Mouse (Mus musculus) intestine, postnatal 0 days (tissue): ENCODE results near the gene Prss56. TPM values are rescaled to one million over a fixed set of nuclear protein-coding genes. Genes with fewer than 3 reads are reported as not detected.

ENCODE experiments used
- ATAC-seq: fragments of 200-750 bp; cut with Nextera tagmentation; 2 replicates; pipeline ENCODE4 v1.8.0; 2017; ENCODE audit warnings: mild to moderate bottlenecking, moderate TSS enrichment, moderate library complexity
- H3K27ac ChIP-seq: fragments of 300-500 bp; sonication (generic); 2 replicates; pipeline ENCODE4 v1.5.1; 2014; ENCODE audit warnings: mild to moderate bottlenecking, low read depth, low read length, moderate library complexity
- H3K27me3 ChIP-seq: fragments of 300-500 bp; sonication (generic); replicated peaks from 2 replicates; pipeline ENCODE4 v1.6.1; 2014; ENCODE audit warnings: low read length, mixed read lengths; ENCODE audit not compliant: control insufficient read depth, insufficient read depth
- H3K36me3 ChIP-seq: fragments of 300-500 bp; sonication (generic); 2 replicates; pipeline ENCODE4 v1.6.1; 2014; ENCODE audit warnings: mild to moderate bottlenecking, moderate library complexity; ENCODE audit not compliant: control insufficient read depth, insufficient read depth
- H3K4me1 ChIP-seq: fragments of 300-500 bp; sonication (generic); replicated peaks from 2 replicates; pipeline ENCODE4 v1.6.1; 2014; ENCODE audit warnings: antibody characterized with exemption, low read length, mixed read lengths; ENCODE audit not compliant: control insufficient read depth, insufficient read depth
- H3K4me2 ChIP-seq: fragments of 300-500 bp; sonication (generic); replicated peaks from 2 replicates; pipeline ENCODE4 v1.6.1; 2014; ENCODE audit warnings: low read depth, mild to moderate bottlenecking, moderate library complexity
- H3K4me3 ChIP-seq: fragments of 300-500 bp; sonication (generic); 2 replicates; pipeline ENCODE4 v1.5.1; 2014; ENCODE audit warnings: low read depth, low read length
- H3K9ac ChIP-seq: fragments of 300-500 bp; sonication (generic); 2 replicates; pipeline ENCODE4 v1.6.1; 2014; ENCODE audit warnings: mild to moderate bottlenecking, low read depth, low read length
- H3K9me3 ChIP-seq: fragments of 300-500 bp; sonication (generic); 2 replicates; pipeline ENCODE4 v1.6.1; 2016; ENCODE audit warnings: mixed run types; ENCODE audit not compliant: control insufficient read depth
- CTCF ChIP-seq: sonication (generic); IDR thresholded peaks from 2 replicates; pipeline ENCODE4 v1.5.1; 2016; ENCODE audit warnings: low read depth, mild to moderate bottlenecking, control low read depth, antibody characterized with exemption, moderate library complexity
- WGBS: fragments of 180-500 bp; shearing (Covaris S2); extraction: QIAGEN DNeasy Blood & Tissue Kit; methylation state at CpG from one replicate; pipeline ENCODE4 v1.1.7; 2014; 5-methylcytosine and 5-hydroxymethylcytosine counted together
- polyA plus RNA-seq: library from polyadenylated mRNA; unstranded; fragments of >200 nt; fragmentation: Nextera tagmentation; extraction: Ambion mirVana; gene quantifications from 2 replicates; pipeline ENCODE4 v1.2.1, GENCODE M21; 2015

Prss56 gene
- polyA plus RNA-seq, 1 experiment from 2014 or later: not detected

DNA sequence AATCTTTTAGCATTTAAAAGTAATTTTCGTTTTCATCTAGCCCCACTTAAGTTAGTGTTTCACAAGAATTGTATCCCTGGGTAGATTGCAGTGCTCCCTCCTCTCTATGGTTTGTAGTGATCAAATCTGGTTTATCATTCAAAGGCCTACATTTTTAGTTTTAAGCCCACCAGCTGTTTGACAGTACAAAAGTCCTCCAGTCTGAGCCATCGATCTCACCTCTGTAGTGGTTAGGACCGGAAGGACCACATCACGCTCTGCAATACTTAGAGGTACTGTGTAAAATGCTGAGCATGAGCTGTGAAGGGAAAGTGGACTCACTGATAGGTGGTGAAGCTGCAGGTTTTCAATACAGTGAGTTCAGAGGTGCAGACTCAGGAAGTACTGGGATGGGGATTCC is 31.6 kb downstream of the Prss56 start:
- WGBS: 3% methylated on average over 4 of the region's 4 CpGs
- Histone ChIP-seq H3K27me3 (no peaks in the 10 kb centered on the region), H3K27ac (peak overlapping the region; percentile 100), H3K4me3 (peak overlapping the region; percentile 90), H3K9ac (peak overlapping the region; percentile 97), H3K4me2 (peak overlapping the region; percentile 81), H3K9me3 (no peaks in the 10 kb centered on the region), H3K4me1 (peaks cover 13% of the 10 kb centered on the region; the same call in 1 of the 2 replicates), H3K36me3 (peaks cover 3% of the 10 kb centered on the region)
- ATAC-seq: no peak
- TF ChIP-seq CTCF: no peak

DNA sequence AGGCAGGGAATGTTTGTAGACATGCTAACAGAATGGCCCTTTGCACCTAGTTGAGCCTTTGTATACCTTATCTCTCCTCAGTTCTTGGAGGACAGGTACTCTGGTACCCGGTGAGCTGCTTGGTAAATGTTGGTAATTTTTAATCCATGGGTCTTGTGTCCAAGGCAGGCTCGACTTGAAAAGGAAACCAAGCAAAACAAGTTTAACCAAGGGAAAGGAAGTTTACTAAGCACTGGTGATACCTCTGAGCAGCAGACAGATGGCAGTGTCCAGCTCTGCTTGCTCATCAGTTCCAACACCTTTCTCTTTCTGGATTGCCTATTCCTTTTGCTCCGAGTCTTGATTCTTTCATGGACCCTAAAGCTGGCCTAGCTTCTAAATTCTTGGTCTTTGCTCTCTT is 34.8 kb downstream of the Prss56 start:
- 34% methylated on average over 3 of the region's 3 CpGs for WGBS
- H3K27ac ChIP-seq: no peak overlapping the region

DNA sequence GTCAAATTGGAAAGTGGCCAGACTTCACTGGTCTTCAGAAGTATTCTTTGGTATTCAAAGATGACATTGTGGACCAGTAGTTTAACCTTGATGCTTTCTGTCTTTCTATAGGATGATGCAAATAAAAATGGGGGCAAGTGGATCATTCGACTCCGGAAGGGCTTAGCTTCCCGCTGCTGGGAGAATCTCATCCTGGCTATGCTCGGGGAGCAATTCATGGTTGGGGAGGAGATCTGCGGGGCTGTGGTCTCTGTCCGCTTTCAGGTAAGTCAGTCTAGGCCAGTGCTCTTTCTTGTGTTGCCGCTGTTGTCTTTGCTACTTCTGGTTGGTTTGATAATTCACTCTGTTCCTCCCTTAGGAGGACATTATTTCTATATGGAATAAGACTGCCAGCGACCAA is 42.6 kb downstream of the Prss56 start:
- no peak overlapping the region for H3K4me2 ChIP-seq
- H3K9me3 ChIP-seq: no peaks in the 10 kb centered on the region
- WGBS: 94% methylated on average over 8 of the region's 8 CpGs
- no peaks in the 10 kb centered on the region for H3K27me3 ChIP-seq
- H3K4me3 ChIP-seq: no peak overlapping the region
- H3K36me3 ChIP-seq: peaks cover 98% of the 10 kb centered on the region
- no peak for ATAC-seq
- no peak overlapping the region for H3K9ac ChIP-seq
- no peak overlapping the region for H3K27ac ChIP-seq
- no peak for TF ChIP-seq CTCF
- H3K4me1 ChIP-seq: no peaks in the 10 kb centered on the region

More for the DNA sequence above, 34.8 kb downstream of the Prss56 start:
- no peak for ATAC-seq
- Histone ChIP-seq H3K27me3 (no peaks in the 10 kb centered on the region), H3K4me3 (no peak overlapping the region), H3K4me1 (peaks cover 13% of the 10 kb centered on the region; the same call in 1 of the 2 replicates), H3K36me3 (peaks cover 35% of the 10 kb centered on the region), H3K9ac (no peak overlapping the region), H3K4me2 (no peak overlapping the region), H3K9me3 (no peaks in the 10 kb centered on the region)
- TF ChIP-seq CTCF: peak; percentile 78

DNA sequence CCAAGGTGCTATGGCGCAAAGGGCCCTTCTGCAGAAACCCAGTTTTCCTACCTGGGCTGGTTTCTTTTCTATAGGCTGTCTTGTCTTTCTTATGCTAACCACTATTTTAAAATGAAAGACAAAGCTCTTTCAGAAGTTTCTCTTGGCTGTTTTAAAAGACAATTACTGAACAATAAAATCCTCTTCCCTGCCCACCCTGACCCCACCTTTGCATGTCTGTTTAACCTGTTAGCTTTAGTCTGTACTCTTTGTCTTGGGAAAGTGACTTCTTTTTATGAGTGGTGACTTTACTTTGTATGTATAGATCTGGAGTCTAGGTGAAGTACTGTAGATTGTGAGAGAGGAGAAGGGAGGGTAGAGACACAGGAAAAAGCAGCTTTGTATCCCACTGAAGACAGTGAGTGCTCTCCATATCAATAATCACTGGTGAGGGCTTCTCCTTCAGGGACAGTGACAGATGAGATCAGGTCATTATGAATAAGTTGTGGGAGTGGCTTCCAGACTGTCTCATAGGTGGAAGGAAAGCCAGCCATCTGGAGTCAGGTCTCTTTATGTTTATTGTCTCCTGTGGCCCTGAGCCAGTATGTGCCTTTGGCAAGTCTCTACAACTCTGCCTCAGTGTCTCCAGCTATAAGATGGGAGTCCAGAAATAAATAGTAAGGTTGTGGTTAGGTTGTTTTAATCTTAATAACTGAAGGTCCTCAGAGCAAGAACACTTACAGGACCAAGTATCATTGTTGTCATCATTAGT is 43.5 kb downstream of the Prss56 start:
- TF ChIP-seq CTCF: no peak
- Histone ChIP-seq H3K27ac (no peak overlapping the region), H3K9ac (no peak overlapping the region), H3K4me3 (no peak overlapping the region), H3K4me1 (no peaks in the 10 kb centered on the region), H3K27me3 (no peaks in the 10 kb centered on the region), H3K36me3 (peaks cover 96% of the 10 kb centered on the region), H3K4me2 (no peak overlapping the region), H3K9me3 (no peaks in the 10 kb centered on the region)
- no peak for ATAC-seq
- WGBS: 100% methylated on average over 1 of the region's 1 CpGs

DNA sequence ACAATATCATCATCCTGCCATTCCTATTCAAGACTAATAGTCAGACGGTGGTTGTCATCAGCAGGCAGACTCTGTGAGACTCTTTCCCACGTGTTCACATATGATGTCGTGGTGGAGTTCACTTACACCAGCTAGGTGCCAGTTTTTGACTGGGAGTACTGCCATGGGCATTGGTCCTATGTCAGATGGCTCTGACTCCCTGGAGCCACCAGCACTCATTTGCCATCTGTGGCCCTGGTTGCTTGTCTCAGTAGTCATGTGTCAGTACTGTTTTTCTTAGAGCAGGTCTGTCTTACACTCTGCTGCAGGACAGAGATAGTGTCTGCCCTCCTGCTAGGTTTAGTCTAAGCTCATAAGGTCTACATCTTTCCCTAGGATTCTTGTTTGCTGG is 44.0 kb downstream of the Prss56 start:
- no peak for TF ChIP-seq CTCF
- H3K36me3 ChIP-seq: peaks cover 91% of the 10 kb centered on the region
- H3K27me3 ChIP-seq: no peaks in the 10 kb centered on the region
- H3K9me3 ChIP-seq: no peaks in the 10 kb centered on the region
- ATAC-seq: no peak
- H3K4me2 ChIP-seq: no peak overlapping the region
- H3K27ac ChIP-seq: no peak overlapping the region
- no peak overlapping the region for H3K9ac ChIP-seq
- no peak overlapping the region for H3K4me3 ChIP-seq
- no peaks in the 10 kb centered on the region for H3K4me1 ChIP-seq
- WGBS: 95% methylated on average over 3 of the region's 3 CpGs

DNA sequence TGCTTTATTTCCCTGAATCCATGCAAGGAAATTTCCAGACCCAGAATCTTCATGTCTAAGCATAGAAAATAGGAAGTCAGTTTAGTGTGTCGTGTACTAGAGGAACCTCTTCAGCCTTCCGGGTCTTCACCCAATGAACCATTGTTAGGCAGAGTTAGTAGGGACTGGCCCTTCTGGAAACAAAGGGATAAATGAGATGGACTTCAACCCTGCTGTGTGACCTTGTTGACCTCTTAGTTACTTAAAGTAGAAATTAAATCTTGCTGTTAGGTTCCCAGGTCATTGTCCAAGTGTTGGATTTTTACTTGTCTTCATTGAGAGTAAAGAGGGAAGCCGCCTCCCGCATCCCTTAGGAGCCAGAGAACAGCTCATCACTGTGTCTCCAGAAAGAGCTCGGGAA is 47.5 kb downstream of the Prss56 start:
- Histone ChIP-seq H3K36me3 (peaks cover 83% of the 10 kb centered on the region), H3K4me2 (no peak overlapping the region), H3K9me3 (no peaks in the 10 kb centered on the region), H3K4me1 (no peaks in the 10 kb centered on the region), H3K27ac (no peak overlapping the region), H3K27me3 (no peaks in the 10 kb centered on the region), H3K4me3 (no peak overlapping the region), H3K9ac (no peak overlapping the region)
- TF ChIP-seq CTCF: no peak
- WGBS: 87% methylated on average over 5 of the region's 5 CpGs
- ATAC-seq: no peak
